Mouse (Mus musculus) limb, embryonic 14.5 days (tissue): ENCODE measurements at regions not wholly inside any gene's neighbourhood (a gene's known extent, or its start where the extent isn't known, plus 50 kb on each side); places are given as distances from the start of the nearest gene placed in this dataset.

Source experiments
- ATAC-seq: fragments of 200-750 bp; cut with Nextera tagmentation; 2 replicates; pipeline ENCODE4 v1.8.0; 2017; ENCODE audit warnings: low read depth, moderate number of reproducible peaks, moderate TSS enrichment; ENCODE audit not compliant: low FRiP score
- DNase-seq: peaks from one replicate; pipeline ENCODE4 v3.0.0-alpha.2; 2015; ENCODE audit warnings: low spot score
- H3K27ac ChIP-seq: fragments of 300-500 bp; sonication (generic); replicated peaks from 2 replicates; pipeline ENCODE4 v1.5.1; 2014; ENCODE audit warnings: low read depth, mild to moderate bottlenecking, low read length, moderate library complexity, mixed read lengths
- H3K27me3 ChIP-seq: fragments of 300-500 bp; sonication (generic); 2 replicates; pipeline ENCODE4 v1.6.1; 2014; ENCODE audit warnings: low read length, mixed read lengths; ENCODE audit not compliant: control insufficient read depth, insufficient read depth
- H3K36me3 ChIP-seq: fragments of 300-500 bp; sonication (generic); 2 replicates; pipeline ENCODE4 v1.6.1; 2014; ENCODE audit warnings: mild to moderate bottlenecking, low read length, moderate library complexity, mixed read lengths; ENCODE audit not compliant: control insufficient read depth, insufficient read depth
- H3K4me1 ChIP-seq: fragments of 300-500 bp; sonication (generic); 2 replicates; pipeline ENCODE4 v1.6.1; 2014; ENCODE audit warnings: antibody characterized with exemption, low read length, mixed read lengths; ENCODE audit not compliant: control insufficient read depth, insufficient read depth
- H3K4me2 ChIP-seq: fragments of 300-500 bp; sonication (generic); replicated peaks from 2 replicates; pipeline ENCODE4 v1.6.1; 2014; ENCODE audit warnings: low read depth, mild to moderate bottlenecking, low read length, moderate library complexity; ENCODE audit not compliant: severe bottlenecking
- H3K4me3 ChIP-seq: fragments of 300-500 bp; sonication (generic); replicated peaks from 2 replicates; pipeline ENCODE4 v1.5.1; 2014; ENCODE audit warnings: low read length
- H3K9ac ChIP-seq: fragments of 300-500 bp; sonication (generic); 2 replicates; pipeline ENCODE4 v1.6.1; 2014; ENCODE audit warnings: mild to moderate bottlenecking, low read depth, low read length, moderate library complexity; ENCODE audit not compliant: severe bottlenecking
- H3K9me3 ChIP-seq: fragments of 300-500 bp; sonication (generic); 2 replicates; pipeline ENCODE4 v1.6.1; 2016; ENCODE audit warnings: low read length; ENCODE audit not compliant: control insufficient read depth
- POLR2A ChIP-seq: fragments of 200-500 bp; IDR thresholded peaks from 2 replicates; pipeline ENCODE4 v1.8.0; 2012; ENCODE audit warnings: inconsistent platforms, mild to moderate bottlenecking, moderate library complexity, borderline replicate concordance; ENCODE audit not compliant: insufficient read depth, insufficient read length; ENCODE audit errors: extremely low read depth
- WGBS: fragments of 180-500 bp; shearing (Covaris S2); extraction: QIAGEN DNeasy Blood & Tissue Kit; methylation state at CpG from one replicate; pipeline ENCODE4 v1.1.7; 2014; 5-methylcytosine and 5-hydroxymethylcytosine counted together

- Histone ChIP-seq H3K4me2 (no peak overlapping the region), H3K4me3 (no peak overlapping the region), H3K9ac (no peak overlapping the region), H3K36me3 (no peaks in the 10 kb centered on the region), H3K27me3 (no peaks in the 10 kb centered on the region), H3K4me1 (peaks cover 14% of the 10 kb centered on the region), H3K27ac (no peak overlapping the region), H3K9me3 (peaks cover 5% of the 10 kb centered on the region; the same call in 1 of the 2 replicates)
- no peak for DNase-seq
- WGBS, result 60% methylated on average over 7 of the region's 7 CpGs
- TF ChIP-seq POLR2A, result no peak
- ATAC-seq, result no peak
Measured at GRCm38 (mm10) chr5:149355131-149355530, 56.4 kb upstream of the Medag start.

- Histone ChIP-seq H3K4me2 (no peak overlapping the region), H3K36me3 (no peaks in the 10 kb centered on the region), H3K27me3 (no peaks in the 10 kb centered on the region), H3K4me3 (no peak overlapping the region), H3K27ac (no peak overlapping the region), H3K9ac (no peak overlapping the region), H3K4me1 (peaks cover 14% of the 10 kb centered on the region), H3K9me3 (peaks cover 5% of the 10 kb centered on the region; the same call in 1 of the 2 replicates)
- DNase-seq, result no peak
- no peak for ATAC-seq
- WGBS, result 95% methylated on average over 1 of the region's 1 CpGs
- no peak for TF ChIP-seq POLR2A
Measured at GRCm38 (mm10) chr5:149356970-149357369, 54.6 kb upstream of the Medag start.
